Mouse (Mus musculus) left cerebral cortex, postnatal 14 days (tissue): Measurements from ENCODE around the gene 2010300C02Rik. TPM values are rescaled to one million over a fixed set of nuclear protein-coding genes. Genes with fewer than 3 reads are reported as not detected.
"Not testable (repeated sequence)": the region's sequence is repeated elsewhere in the genome, so short reads cannot be mapped to it uniquely, and the experiment has no call there.

Experiments
- DNase-seq, 2 experiments: peaks; one replicate each; pipeline ENCODE4 v3.0.0; 2021 to 2022; ENCODE audit warnings: low spot score in 2 of 2, mixed read lengths in 1 of 2
- intact Hi-C: fragments of 180-260 bp; cut with DNase I; formaldehyde crosslinking; loops from one replicate; pipeline ENCODE4 v1.15.1; 2025
- total RNA-seq, 2 experiments: library from RNA; stranded (reverse); gene quantifications; 2 replicates each; pipeline ENCODE4 v1.2.3; 2021

Gene 2010300C02Rik
- total RNA-seq, 2 experiments from 2014 or later = 177 to 178 TPM

DNA sequence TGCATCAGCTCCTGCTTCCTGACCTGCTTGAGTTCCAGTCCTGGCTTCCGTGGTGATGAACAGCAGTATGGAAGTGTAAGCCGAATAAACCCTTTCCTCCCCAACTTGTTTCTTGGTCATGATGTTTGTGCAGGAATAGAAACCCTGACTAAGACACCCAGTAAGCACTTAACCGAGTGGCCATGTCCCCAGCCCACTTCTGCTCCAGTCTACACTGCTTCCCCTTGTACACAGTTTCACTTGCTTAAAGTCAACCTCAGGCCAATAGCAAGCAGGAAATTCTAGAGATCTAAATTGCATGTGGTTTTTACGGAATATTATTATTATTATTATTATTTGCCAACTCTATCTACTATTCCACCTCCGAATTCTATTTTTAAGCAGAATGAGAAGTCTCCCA lies 114.2 kb downstream of the 2010300C02Rik start:
- intact Hi-C loops, DNase-seq: not testable (repeated sequence)

DNA sequence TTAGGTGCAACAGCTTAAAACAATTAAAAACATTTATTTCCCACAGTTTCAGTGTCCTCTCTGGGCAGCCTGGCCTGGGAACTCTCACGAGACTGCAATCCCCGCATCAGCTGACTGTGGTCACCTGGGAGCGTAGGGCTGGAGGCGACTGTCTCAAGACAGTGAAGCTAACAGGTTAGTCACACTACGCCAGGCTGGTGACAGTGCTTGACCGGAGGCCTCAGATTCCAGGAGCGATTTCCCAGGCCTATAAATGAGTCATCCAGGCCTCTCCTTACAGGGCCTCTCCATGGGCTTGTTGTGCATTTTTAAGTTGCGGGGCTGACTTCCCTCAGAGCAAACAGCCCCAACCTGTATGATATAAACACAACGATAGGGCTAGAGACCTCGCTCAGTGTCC lies 116.7 kb downstream of the 2010300C02Rik start:
- intact Hi-C loops = no loop called here
- no peak for DNase-seq

DNA sequence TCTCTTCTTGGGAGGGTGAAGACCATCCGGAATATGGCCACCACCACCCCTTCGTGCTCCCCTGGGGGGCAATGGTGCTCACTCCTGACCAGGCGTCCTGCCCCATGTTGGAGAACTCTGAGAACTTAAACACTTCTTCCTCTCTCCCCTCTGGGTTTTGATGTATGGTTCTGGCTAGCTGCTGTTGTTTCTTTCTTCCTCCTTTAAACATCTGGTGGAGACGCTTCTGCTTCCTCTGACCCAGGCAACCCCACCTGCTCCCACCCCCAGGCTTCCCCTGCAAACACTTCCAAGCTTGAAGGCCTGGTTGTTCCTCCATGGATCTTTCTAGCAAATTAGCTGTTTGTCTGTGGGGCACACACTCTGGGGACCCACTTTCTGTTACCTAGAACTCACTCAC lies 117.6 kb downstream of the 2010300C02Rik start:
- no peak for DNase-seq
- intact Hi-C loops = no loop called here

DNA sequence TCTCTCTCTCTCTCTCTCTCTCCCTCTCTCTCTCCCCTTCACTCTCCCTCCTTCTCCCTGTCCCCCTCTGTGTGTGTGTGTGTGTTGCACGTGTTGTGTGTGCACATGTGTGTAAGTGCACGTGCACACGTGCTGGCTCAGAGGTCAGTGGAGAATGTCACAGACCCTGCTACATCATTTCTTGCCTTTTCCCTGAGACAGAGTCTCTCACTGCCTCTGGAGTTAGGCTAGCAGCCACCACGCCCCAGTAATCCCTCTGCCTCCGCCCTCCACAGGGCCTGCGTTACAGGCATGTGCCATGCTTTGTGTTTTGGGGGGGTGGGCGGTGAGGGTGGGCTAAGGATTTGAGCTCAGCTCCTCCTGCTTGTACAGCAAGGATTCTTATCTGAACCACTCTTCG lies 118.4 kb downstream of the 2010300C02Rik start:
- no peak for DNase-seq
- intact Hi-C loops = no loop called here

DNA sequence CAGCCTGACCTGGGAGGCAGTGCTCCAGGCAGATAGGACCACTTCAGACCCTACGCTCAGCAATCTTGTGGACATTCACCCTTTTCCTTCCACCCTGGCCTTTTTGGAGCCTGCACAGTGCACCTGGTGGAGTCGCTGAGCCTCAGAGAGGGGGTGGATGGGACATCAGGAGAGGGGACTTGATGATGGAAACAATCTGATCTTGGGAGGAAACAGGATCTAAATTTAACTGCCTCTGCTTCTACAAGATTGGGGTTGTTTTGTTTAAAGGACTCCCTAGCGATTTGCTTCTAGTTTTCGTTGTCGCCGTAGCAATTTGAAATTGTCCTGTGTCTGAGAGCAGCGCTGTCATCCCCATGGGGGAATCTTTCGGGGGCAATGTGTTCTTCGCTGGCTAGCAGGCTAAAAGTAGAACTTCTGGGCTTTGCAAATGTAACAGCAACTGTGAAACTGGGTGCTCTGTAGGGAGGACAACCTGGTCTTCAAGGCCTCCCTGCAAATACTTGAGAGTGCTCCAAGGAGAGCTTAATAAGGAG lies 119.2 kb downstream of the 2010300C02Rik start:
- intact Hi-C loops = no loop called here
- DNase-seq = peak in 1 of 2 experiments; percentile 31

DNA sequence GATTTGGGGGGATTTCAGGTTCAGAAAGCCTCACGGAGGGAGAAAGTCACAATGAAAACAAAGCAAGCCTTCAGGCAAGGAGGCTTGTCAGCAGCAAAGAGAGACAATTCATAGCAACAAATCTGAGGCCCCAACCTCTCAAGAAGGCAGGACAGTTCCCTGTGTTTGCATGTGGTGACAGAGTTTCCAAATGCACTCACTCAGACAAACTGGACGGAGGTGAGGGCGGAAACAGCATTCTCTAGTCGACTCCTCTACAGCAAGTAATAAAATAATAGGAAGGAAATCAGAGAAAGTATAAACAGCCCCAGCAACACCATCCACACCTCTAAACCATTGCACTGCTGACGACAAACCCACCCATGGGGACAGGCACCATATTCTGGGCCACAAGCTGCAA lies 120.9 kb downstream of the 2010300C02Rik start:
- intact Hi-C loops = no loop called here

DNA sequence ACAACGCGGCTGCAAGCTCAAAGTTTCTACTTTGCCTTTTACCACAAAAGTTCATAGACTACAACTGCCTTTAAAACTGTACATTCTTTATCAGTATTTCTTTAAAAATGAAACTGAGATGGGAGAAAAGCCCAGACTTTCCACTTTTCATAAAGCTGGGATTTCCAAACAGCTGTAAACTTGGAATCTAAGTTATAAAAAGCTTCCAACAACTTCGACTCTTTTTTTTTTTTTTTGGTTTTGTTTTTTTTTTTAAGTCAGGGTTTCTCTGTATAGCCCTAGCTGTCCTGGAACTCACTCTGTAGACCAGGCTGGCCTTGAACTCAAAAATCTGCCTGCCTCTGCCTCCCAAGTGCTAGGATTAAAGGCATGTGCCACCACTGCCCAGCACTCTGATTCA lies 125.1 kb downstream of the 2010300C02Rik start:
- intact Hi-C loops, DNase-seq: not testable (repeated sequence)

More for the DNA sequence above, 120.9 kb downstream of the 2010300C02Rik start:
- DNase-seq = no peak

DNA sequence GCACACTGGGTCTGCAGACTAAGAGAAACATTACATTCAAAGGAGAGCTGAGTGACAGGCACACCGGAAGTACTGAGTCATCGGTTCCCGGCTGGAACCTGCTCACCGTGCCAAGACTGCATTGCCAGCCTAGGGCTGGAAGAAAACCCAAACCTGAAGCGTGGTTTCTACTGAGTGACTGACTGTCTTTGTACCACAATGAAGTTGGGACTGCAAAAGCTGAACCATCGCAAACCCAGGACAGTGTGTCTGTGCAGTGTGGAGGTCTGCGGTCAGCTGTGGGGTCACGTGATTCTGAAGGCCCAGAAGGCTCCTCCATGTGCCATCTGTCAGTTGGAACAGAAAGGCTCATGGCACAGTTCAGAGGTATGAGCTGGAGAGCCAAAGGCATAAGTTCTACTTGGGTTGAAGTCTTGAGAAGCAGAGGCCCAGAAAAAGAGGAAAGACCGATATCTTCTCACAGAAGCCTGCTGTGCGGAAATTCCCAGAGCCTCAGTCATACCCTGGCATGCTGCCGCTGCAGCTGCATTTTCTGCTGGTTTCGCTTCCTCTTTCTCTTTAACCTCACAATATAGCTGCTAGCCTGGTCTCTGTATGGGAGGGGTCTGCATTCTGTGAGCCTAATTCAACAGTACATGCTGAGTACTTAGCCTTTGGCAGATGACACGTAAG lies 133.9 kb downstream of the 2010300C02Rik start:
- peak; percentile 54 to 71 for DNase-seq

DNA sequence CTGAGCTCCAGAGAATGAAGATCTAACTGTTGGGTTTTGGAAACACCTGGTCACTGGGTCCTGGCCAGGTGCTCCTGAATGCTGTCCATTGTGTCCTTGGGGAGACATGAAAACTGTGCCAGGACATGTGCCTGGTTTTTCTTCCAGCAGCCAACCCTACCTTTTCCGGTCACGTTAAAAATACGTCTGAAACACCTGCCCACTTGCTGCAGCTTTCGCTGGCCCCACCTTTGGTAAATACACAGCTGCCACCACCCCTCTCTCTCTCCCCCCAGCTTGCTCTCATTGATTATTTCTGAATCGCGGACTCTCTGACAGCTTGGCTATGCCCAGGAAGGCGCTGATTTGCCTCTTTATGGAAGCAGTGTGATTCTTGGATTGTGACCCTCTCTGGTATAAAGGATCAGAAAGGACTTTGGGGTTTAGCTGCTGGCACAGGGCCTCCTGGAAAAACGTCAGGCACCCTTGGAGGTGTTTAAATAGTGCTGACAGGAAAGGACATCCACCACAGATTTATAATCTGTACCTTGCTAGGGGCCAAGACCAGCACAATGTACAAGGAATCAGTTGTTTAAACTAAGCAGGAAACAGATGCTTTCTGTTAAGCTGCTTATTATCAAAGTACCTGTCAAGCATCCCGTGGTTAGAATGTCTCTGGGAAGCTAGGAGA lies 136.0 kb downstream of the 2010300C02Rik start:
- DNase-seq = no peak
- intact Hi-C loops = no loop called here

More for the DNA sequence above, 133.9 kb downstream of the 2010300C02Rik start:
- intact Hi-C loops = no loop called here

DNA sequence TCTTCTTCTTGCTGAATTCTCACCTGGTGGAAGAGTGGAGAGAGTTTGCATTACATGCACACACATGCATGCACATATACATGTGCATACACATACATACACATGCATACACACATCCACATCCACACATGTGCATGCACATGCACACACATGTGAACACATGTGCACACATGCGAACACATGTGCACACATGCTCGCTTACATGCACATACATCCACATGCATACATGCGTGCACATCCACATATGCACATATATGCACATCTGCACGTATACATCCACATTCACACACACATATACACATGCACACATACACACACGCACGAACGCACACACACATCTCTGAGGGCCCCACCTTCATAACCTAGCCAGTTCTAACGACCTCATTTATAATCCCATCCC lies 136.7 kb downstream of the 2010300C02Rik start:
- intact Hi-C loops = no loop called here
- no peak for DNase-seq

DNA sequence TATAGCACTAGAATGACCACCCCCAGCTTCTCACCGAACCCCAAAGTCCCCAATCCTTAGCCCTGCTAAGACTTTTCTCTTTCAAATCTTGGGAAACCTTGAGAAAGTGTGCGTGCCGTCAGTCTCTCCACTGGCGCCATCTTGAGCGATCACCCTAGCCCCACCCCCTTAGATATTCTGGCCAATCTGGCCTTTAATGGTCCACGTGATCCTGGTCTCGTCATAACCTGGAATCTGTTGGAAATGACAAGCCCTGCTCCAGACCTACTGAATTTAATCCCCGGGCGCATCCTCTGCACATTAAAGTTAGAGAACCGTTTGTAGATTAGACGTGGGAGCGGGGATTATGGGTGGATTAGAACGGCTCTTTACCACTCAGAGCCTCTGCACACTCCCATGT lies 140.2 kb downstream of the 2010300C02Rik start:
- DNase-seq = no peak
- intact Hi-C loops = no loop called here

DNA sequence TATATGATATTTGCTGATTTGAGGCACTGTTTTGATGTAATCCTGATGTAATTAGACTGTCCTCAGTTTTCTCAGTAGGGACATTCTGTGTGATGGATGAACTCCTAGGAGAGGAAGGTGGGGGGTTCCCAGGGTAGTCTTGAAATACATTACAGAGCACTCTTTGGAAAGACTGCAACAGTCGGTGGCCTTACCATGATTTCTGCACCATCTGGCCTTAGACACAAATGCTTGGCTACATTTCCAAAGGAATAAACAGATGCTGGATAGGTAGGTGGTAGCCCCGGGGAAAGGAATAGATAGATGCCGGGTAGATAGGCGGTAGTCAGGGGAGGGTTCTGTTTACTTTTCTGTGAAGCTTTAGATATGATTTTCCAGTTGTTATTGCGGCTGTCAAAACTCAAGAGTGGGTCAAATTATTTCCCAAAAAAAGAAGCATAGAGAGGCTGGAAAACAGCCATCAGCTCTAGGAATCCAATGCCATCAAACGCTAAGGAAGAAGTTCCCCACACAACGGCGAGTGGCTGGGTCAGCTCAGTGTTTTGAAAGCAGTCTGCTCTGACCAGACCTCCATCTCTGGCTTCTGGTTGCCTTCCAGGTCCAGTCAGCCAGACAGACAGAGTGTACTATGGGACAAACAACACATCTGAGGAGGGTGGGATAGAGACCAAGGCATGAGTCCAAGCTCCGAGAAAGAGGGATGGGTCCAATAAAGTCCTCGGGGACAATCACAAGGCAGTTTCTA lies 147.2 kb downstream of the 2010300C02Rik start:
- no peak for DNase-seq
- intact Hi-C loops = no loop called here

DNA sequence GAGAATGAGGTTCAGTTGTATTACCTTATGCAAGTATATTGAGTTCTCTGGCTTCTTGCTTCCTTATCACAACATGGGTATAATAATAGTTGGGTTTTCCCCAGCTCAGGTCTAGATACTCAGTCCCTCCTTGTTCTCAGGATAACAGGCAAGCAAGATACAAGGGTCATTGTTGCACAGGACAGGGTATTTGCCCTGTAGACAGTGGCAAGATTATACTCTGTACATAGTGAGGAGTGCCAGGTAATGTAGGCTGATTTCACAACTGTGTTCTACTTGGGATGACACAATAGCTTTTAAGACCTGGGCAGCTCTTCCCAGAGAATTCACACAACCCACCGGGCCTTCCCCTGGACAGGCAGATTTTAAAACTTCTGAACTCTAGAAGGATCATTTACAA lies 151.5 kb downstream of the 2010300C02Rik start:
- no peak for DNase-seq
- intact Hi-C loops = no loop called here

DNA sequence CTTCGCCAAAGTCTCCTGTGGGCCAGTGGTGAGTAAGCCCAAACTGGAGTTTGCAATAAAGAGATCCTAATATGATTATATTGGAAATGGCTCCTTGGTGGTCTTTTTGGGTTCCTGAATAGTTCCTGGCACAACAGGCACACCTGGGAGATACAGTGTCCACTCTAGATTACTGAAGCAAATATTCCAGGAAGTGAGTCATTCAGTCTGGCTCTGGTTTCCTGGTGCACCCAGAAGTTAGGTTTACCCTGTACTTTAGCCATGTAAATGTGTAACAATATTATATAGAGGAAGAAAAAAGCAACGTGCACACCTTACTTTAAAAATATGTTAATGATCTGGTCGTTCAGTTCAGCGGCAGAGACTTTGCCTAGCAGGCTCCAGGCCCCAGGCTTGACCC lies 153.1 kb downstream of the 2010300C02Rik start:
- intact Hi-C loops = no loop called here
- DNase-seq = no peak

DNA sequence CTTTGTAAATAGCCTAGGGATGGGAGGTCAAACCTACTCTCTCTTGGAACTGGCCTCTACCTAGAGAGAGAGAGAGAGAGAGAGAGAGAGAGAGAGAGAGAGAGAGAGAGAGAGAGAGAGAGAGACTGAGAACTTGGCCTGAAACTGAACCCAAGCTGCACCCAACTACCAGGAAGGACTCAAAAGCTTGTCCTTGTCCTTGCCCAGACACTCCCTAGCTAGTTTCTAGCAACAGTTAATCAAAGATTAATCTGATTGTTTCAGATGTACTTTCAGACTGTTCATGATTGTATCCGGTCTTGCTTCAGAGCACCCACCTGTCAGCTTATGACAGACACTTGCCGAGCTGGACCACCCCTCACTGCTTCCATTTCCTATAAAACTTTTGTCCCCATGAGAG lies 153.5 kb downstream of the 2010300C02Rik start:
- DNase-seq = no peak
- intact Hi-C loops = no loop called here

DNA sequence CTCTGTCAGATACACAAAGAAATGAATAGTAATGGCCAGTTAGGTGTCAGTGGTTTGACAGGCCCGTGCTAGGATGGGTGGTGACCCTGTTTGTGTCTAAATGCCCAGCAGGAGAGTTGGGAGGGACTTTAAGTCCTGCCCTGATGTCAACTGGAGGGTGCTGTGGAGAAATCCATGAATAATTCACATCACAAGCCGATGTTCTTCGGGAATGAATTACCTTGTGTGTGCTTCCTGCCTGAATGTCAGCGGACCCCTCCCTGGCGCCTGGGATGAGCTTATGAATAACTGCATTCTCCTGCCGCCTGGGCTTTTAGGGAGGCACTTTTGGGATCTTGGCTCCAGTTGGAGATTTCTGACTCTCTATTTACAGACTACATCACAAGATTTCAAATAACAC lies 154.5 kb downstream of the 2010300C02Rik start:
- intact Hi-C loops = no loop called here
- DNase-seq = peak in 1 of 2 experiments; percentile 19

DNA sequence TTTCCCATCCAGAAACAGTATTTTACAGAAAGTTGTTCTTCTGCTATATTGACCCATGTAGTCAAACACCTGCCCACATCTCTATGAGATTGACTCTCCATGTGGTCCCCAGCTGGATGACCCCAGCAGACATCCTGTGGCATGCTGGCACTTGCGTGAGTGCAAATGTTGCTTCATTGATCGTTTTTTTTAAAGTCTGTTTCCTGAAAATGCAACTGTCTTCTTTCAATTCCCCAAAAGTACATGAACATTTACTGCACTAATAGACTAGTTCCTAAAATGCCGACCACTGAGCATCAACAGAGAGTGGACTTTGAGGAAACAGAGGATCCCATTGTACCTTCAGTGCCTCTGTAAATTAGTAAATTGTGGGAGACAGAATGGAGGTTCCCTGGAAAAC lies 157.9 kb downstream of the 2010300C02Rik start:
- peak in 1 of 2 experiments; percentile 32 for DNase-seq
- intact Hi-C loops = no loop called here
